Mouse (Mus musculus): ENCODE results near the gene Htatip2.

Gene Htatip2

GRCm38 (mm10) chr7:49786618-49787382 is 27.9 kb downstream of the Htatip2 start:
- peak; percentile 25 for DNase-seq

DNA sequence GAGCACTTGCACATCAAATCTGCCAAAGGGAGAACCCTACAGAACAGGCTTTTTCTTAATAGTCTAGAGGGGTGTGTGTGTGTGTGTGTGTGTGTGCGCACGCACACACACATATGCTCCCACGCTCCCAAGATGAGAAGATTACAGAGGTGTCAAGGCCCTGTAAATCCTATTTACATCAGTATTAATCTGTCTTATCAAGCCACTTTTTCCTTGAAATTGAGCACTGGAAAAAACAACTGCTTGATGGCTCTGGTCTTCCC is 28.4 kb downstream of the Htatip2 start:
- no peak for DNase-seq

DNA sequence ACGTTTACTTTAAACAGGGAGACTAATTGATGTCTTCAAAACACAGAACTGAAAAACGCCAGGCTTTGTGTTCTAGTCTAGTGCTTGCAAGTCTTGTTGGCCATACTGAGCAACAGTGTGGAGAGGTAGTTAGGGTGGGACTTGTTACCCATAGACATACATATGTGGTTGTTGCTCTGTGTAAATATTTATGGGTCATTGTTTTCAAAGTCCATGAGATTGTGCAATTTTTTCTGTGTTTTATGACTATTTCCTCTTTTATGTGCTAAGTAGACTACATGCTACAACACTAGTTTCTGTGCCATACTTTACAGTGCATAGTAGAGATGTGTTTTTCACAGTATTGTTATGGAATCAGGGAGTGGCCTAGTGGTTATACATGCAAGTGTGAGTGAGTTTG is 35.4 kb downstream of the Htatip2 start:
- no peak for DNase-seq

DNA sequence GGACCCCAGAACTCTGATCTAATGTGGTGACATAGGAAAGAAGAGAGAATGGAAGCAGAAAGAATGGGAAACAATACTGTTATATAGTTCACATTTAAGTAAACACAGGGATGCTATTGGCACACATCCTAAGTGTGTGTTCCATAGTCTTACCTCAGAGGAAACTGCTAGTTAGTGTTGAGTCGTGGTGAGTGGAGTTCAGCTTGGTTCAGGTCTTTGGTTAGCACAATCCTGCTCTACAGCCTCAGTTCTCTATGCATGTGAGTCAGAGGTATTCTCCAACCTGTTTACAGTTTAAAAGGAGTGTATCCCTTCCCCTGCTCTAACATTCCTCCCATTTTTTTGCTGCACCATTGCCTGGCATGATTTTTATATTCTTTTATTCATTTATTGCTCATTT is 38.3 kb downstream of the Htatip2 start:
- DNase-seq, result no peak

- no peak for DNase-seq
Measured at GRCm38 (mm10) chr7:49803511-49803910, 44.6 kb downstream of the Htatip2 start.

DNA sequence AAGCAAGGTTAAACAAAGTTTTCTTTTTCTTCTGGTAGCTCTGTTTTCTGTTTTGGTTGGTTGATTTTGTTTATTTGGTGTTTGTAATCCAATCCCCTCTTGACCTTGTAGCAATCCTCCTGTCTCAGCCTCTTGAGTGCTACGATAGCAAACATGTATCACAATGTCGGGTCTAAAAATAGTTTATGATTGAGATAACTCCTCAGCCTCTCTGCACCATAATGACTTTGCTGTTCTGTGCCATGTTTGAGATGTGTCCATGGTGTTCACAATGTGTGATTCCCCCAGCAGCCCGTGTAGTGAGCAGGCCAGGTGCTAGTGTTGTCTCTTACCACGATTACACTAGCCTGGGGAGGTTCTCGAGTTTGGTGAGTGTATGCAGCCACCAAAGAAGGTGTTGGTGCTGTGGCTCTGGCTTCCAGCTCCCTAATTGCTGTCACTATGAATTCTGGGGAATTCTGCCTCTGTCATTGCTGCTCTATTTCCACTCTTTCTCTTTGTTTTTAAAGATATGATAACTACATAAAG is 45.8 kb downstream of the Htatip2 start:
- no peak for DNase-seq

DNA sequence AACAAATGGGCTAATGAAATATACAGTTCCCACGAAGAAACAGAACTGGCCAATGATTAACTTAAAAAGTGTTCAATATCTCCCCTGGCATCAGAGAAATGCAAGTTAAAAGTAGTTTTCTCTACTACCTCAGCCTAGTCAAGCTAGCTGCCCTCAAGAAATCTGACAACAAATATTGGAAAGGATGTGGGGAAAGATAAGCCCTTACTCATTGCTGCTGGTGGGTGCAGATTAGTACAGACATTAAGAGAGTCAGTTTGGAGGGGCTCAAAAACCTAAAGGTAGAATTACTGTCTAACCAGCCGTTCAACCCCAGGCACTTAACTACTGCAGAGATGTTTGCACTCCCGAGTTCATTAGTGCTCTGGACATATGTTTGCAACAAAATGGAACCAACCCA is 46.7 kb downstream of the Htatip2 start:
- DNase-seq, result no peak

- DNase-seq, result no peak
Measured at GRCm38 (mm10) chr7:49807093-49807682, 48.3 kb downstream of the Htatip2 start.

- DNase-seq, result no peak
Measured at GRCm38 (mm10) chr7:49807846-49808622, 49.1 kb downstream of the Htatip2 start.

GRCm38 (mm10) chr7:49809100-49809499 is 50.2 kb downstream of the Htatip2 start:
- no peak for DNase-seq

- no peak for DNase-seq
Measured at GRCm38 (mm10) chr7:49809562-49809961, 50.6 kb downstream of the Htatip2 start.

GRCm38 (mm10) chr7:49811346-49811745 is 52.4 kb downstream of the Htatip2 start:
- no peak for DNase-seq

GRCm38 (mm10) chr7:49819393-49819792 is 60.5 kb downstream of the Htatip2 start:
- no peak for DNase-seq

GRCm38 (mm10) chr7:49821370-49821769 is 62.5 kb downstream of the Htatip2 start:
- no peak for DNase-seq

DNA sequence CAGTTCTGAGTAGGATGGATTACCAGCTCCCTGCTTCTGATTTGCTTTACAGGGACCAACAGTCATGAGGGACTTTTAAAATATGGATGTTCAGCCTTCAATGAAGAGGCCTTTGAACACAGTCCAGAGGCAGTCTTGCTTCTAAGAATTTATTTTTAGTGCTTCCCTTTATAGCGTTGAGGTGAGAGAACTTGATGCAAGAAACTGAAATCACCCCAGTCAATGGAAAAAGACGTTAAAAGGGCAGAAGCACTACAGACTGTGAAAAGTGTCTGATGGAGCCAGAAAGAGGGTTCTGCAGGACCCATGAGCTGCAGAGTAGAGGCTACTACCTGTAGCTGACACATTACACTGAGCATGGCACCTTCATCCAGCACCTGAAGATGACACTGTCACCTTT is 63.1 kb downstream of the Htatip2 start:
- DNase-seq, result no peak

Data from cerebellum, adult 8-10 months (tissue).